Mouse (Mus musculus) heart, postnatal 25 days (tissue): Measurements from ENCODE around the gene Pi4ka. TPM values are rescaled to one million over a fixed set of nuclear protein-coding genes. Genes with fewer than 3 reads are reported as not detected.

Experiments
- DNase-seq: peaks from one replicate; pipeline ENCODE4 v3.0.0; 2022; ENCODE audit warnings: low spot score
- intact Hi-C: fragments of 180-260 bp; cut with DNase I; formaldehyde crosslinking; loops from one replicate; pipeline ENCODE4 v1.15.1; 2025
- total RNA-seq, 2 experiments: library from RNA; stranded (reverse); gene quantifications; 2 replicates each; pipeline ENCODE4 v1.2.3; 2021

The Pi4ka gene
- total RNA-seq, 2 experiments from 2014 or later = 53.2 to 56.3 TPM

DNA sequence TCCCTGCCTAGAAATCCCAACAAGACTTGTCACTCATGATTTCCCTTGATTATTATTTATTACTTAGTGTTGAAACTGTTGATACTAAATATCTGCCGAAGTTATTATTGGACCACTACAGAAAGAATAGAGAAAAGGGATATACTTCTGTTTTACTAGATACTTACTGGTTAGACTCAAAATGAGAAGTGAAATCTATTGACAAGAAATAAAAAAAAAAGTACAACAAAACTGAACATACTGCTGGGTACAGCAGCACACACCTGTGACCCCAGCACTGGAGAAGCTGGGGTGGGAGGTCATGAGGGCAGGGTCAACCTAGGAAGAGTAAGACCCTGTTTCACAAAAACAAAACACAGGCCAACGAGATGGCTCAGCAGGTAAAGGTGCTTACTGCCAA, 65.4 kb downstream of the Pi4ka start:
- intact Hi-C loops = no loop called here
- DNase-seq = no peak

DNA sequence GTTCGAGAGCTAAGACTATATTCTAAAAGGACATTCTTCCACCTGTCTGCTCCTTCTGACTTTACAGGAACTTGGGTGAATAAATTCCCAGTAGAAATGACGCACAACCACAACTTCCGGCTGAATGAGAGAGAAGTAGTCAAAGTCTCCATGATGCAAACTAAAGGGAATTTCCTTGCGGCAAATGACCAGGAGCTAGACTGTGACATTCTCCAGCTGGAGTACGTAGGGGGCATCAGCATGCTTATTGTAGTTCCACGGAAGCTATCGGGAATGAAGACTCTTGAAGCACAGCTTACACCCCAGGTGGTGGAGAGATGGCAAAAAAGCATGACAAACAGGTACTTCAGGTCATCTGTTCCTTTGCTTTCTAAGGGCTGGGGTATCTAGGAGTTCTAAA, 66.4 kb downstream of the Pi4ka start:
- no peak for DNase-seq
- intact Hi-C loops = no loop called here

DNA sequence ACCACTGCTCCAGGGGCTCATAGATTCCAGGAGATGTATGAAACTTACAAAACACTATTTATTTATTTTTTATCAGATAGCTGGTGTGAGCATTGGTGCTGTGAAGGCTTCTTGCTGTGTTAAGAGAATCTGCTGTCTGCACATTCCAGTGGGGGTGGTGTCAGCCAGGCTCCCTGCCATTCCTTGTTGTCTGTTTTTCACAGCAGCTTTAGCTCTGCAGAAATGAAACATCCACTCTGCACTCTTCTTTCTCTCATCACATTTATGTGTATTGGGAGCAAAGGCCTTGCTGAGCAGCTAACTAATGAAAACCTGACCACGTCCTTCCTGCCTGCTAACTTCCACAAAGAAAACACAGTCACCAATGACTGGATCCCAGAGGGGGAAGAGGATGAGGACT, 70.0 kb downstream of the Pi4ka start:
- no peak for DNase-seq
- intact Hi-C loops = no loop called here

DNA sequence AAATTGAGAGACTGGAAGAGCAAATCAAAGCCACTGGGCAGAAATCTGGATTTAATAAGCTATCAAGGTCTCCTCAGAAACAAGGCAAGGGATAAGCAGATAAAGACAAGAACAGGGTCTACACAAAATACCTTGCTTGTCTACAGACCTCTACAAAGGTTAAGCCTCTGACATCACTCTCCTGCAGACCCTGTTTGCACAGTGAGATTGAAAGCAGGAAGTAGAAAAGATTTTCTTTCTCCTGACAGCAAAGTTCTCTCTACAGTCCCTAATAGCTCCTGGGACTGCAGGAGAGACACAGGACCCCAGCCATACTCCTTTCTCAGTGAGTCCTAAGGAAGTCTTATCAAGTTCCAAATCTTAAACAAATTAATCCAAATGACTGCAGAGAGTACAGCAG, 71.5 kb downstream of the Pi4ka start:
- no peak for DNase-seq
- intact Hi-C loops = no loop called here

DNA sequence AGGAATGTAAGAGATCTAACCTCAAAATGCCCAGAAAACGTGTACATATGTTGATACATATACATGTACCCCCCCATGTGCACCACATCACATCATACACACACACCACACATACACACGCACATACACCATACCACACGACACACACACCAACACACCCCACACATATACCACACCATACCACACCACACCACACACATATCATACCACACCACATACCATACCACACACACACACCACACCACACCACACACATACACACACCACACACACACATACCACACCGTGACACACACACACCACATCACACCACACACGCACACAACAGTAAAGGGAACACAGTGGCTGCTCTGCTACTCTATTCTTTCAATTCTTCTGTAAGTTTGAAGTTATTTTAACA, 74.3 kb downstream of the Pi4ka start:
- intact Hi-C loops = no loop called here
- DNase-seq = no peak

DNA sequence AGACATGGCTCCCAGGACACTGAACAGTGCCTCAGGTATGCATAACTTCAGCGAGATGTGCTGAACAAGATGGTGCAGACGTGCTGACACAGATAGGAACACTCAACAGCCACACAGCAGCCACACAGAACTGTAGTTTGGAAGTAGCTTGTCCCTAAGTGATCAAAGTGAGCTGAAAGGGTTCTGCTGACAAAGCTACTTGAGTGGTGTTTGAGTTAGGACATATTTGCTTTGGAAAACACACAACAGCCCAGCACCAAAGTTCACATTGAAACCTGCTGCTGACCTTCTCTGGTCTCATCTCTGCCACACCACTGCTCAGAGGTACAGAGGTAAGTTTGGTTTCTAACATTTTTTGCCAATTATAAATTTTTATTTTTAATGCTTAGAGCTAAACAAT, 75.0 kb downstream of the Pi4ka start, which contains the start of gene Serpind1:
TSS of gene Serpind1 (plus strand) at position 256 of the 400 bp plus-strand sequence.
- DNase-seq = no peak
- intact Hi-C loops = no loop called here

DNA sequence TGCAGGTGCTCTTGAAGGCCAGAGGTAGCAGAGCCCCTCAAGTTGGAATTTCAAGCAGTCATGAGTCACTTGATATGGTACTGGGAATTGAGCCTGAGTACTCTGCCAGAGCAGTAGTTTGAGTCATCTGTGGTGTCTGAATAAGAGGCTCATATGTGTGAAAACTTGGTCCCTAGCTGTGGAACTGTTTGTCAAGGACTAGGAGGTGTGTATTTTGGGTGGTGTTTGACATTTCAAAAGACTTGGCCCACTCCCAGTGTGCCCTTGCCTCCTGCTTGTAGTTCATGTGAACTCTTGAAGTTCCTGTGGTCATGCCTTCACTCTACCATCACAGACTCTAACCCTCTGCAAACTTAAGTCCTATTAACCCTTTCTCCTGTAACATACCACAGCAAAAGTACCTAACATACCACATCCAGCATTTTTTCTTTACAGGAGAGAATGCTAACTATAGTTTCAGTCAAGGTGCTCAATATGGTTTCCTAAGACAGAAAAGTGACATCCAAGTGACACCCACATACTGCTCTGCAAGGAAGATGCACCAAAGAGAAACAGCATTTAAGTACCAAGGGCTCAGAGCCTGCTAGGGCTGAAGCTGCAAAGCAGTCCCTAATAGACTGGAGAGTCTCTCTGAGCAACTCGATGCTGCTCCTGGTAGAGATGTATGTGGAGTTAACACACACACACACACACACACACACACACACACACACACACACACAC, 76.1 kb downstream of the Pi4ka start:
- intact Hi-C loops = no loop called here
- DNase-seq = no peak

DNA sequence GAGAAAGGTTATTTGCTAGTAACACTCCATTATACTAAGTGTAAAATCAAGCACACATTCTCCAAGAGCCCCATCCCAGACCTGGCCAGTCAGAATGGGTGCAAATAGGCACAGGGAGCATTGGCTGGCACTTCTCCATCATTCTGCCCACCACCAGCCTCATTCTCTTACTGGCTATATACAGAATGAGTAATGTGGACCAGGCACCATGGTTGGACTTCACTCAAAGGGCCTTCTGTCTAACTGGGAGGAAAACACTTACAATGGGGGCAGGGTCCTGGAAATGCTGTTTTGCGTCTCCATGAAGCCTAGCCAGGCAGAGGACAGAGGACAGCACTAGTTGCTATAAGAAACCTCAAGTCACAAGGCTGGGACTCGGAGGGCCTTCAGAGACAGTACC, 80.0 kb downstream of the Pi4ka start:
- DNase-seq = no peak

DNA sequence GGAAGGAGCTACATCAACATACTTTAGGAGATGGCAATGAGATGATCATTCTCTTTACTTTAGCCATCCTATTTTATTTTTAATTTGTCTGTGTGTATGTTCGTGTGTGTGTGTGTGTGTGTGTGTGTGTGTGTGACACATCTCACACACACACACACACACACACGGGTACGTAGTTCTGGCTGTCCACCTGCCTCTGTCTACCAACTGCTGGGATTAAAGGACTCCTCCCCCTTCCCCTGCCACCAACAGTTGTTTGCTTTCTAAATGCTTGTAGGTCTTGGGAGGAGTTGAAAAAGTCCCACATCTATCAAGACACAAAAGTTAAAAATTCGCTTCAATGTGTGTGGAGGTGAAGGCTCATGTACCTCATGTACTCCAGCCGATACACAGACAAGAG, 81.4 kb downstream of the Pi4ka start:
- DNase-seq = no peak
- intact Hi-C loops = no loop called here

More for the DNA sequence above, 80.0 kb downstream of the Pi4ka start:
- intact Hi-C loops = no loop called here

DNA sequence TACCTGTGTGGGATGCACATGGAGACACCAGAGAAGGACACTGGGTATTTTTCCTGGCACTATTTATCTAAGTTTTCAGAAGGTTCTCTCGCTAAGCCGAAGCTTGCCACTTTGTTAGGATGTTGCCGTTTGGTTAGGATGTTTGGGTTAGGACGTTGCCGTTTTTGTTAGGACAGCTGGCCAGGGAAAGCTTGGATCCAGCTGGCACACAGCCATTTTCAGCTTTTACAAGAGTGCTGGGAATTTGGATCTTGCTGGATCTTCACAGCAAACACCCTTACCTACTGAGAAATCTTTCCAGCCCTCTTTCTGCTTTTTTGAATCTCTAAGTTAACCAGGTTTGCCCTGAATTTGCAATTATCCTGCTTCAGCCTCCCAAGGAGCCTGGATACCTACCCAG, 84.6 kb downstream of the Pi4ka start:
- DNase-seq = no peak
- intact Hi-C loops = no loop called here

DNA sequence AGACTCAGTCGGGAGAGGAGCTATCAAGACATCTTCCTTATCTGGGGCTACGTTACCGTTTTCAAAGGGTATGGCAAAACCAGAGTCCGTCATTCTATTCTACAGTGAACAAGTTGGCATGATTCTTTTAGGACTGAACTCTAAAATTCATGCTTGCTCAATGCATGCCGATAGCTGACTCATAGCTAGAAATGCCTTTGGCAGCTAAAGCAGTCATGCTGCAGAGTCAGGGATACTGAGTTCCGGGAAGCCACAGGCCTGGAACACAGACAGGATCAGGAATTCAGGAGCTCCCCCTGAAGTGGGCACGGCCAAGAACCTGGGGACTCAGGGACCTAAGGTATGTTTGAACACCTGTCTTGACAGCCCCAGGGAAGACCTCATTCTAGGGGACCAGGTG, 89.6 kb downstream of the Pi4ka start:
- DNase-seq = no peak
- intact Hi-C loops = no loop called here

DNA sequence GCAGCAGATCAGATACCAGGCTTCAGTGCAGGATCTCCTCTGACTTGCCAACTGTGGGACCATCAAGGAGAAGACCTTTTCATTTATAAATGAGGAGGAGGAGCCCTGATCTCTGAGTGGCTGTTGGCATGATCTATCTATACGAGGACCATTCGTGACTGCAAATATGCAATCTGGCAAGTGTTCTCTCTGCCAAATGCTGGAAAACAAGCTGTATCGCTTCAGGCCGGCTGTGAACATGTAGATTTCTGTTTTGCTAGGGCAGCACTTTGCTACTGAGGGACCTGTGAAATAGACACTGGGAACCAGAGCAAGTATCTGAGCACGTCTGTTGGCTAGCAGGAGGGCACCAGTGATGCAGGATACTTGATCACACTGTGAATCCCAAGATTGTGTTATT, 93.6 kb downstream of the Pi4ka start:
- no peak for DNase-seq
- intact Hi-C loops = no loop called here

DNA sequence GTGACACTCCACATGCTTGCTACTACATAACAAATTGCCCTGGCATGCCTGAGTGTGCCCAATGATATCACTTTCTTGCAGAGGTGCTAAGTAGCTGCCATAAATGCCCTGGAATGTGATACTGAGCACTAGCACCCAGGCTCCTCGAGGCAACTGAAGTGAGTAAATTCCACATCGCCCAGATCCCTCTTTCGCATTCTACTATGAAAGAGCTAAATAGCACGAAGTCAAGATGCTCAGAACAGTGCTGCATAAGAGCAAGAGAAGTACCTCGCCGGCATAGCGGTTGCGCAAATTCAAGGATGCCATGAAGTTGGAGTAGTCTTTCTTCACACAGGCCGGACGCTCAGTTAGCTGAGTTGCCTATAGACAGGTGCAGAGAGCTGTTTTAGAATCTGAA, 97.1 kb downstream of the Pi4ka start:
- intact Hi-C loops = no loop called here
- no peak for DNase-seq

DNA sequence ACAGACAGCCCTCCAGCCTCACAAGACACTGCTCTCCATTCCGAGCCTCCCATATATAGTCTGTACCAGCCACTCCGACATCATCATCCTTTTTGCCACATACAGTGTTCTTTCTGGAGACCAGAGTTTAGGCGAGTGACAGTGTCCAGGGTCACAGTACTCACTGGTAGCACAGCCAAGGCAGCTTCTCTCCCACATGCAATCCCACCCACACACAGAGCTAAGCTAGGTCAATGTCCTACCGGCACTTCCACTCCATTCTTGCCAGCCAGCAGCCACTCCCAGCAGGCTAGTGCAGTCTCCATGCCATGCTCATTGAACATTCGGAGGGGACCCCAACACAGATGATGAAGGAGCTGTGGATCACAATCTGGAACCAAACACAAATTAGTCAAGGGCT, 98.7 kb downstream of the Pi4ka start:
- intact Hi-C loops = no loop called here
- DNase-seq = no peak

DNA sequence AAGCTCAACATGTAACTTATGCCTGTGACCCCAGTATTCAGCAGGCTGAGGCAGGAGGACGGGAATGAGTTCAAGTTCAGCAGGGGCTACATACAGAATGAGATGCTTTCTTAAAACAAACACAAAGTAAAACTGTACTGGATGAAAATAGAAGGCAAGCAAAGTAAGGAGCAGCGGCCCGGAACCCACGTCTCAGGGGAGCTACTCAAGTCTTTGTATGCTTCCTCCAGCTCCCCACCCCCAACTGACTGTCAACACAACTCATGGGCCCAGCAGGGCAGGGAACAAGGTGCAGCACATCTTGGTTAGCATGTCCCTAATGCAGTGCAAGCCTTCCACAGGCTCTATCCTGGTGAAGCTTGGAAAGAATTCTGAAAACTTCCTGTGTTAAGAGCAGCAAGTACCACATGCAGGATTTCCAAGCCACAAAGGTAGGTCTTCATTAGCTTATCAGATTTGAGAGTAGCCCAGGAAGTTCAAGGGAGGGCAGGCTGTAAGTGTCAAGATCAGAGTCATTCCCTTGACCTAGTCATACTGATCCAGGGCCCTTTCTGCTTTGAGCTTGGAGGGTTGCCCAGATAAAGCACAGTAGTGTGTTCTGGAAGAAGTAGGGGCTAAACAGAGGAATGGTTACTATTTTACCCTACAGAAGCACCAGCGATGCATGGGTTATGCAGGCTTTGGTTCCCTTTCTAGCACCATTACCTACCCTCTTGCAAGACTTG, 102.4 kb downstream of the Pi4ka start:
- no peak for DNase-seq
- intact Hi-C loops = no loop called here

DNA sequence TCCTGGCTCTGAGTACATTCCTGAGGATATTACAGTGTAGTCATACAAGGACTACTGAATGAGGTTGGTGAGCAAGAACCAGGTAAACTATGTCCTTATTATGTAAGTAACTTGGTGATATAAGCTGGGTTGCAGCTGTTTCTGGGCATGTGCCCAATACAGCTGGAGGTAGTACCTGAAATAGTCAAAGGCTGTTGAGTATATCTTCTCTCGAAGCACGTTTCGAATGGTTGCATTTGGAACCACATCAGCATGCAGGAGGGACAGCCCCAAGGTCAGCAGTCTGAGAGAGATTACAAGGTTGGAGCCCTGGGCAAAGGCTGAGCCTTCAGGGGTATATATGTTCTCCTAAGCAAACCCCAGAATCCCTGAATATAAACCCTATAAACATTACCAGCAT, 105.3 kb downstream of the Pi4ka start:
- intact Hi-C loops = no loop called here
- DNase-seq = no peak

DNA sequence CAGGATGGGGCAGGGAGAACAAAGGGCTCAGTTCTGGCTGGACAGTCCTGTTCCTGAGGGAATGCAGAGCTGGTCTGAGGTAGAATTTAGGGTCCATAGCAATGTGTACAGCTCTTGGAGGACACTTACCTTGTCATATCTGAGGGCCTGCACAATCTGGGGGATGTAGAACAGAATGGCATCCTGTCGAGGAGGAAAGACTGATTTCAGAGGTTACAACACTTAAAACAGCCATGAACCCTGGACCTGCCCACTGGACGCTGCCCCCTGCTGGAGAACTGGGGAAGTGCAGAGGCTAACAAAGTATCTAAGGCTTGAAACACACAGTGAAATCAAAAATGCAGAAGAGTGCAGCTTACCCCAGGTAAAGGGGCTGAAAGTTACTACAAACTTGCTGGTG, 113.4 kb downstream of the Pi4ka start:
- intact Hi-C loops = no loop called here
- DNase-seq = no peak

DNA sequence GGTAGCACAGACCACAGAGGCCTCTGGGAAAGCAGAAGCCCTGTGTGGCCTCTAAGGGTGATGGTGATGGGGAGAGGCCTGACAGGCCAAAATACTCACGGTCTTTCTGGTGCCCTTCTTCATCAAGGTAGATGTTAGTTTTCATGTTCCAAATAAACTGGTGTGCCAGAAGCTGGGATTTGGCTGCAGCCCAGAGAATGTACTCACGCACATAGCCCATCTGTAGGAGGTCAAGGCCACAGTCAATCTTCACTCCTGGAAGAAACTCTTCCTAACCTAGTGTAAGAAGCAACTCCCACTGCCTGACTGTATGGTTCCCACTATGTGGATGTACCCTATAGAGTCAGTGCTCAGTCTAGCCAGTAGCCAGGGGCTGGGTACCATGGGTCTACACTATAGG, 115.1 kb downstream of the Pi4ka start:
- intact Hi-C loops = no loop called here
- no peak for DNase-seq

DNA sequence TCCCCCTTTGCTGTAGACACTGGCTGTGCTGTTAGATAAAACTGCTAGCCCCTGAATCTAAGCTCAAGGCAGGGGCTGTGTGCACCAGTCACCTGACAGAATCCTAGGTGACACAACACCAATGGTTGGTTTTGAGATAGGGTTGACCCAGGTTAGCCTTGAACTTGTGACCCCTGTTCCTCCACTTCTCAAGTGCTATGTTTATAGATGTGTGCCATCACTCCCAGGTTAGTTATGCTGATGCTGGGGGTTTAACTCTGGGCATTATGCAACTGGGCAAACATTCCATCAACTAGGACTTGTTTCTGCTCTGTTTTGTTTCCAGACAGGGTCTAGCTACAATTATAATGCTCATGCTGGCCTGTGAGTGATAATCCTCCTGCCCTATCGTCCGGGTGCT, 119.0 kb downstream of the Pi4ka start:
- no peak for DNase-seq
- intact Hi-C loops = no loop called here

DNA sequence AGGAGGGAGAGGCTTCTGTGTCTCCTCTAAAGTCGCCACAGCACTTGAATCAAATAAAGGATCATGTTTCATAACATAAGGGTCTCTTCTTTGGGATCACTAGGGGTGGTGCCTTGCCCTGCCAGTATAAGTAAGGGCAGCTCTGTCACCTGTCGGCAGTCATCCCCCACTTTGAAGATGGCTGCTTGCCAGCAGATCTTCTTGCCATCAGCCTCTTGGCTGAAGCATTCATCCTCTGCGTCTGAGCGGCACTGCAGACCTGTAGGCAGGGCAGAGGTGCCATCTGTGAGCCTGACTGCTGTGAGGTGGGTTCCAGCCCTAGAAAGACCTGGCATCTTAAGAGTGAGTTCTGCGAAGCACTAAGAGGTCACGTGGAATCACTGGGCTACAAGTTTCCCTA, 123.0 kb downstream of the Pi4ka start:
- intact Hi-C loops = no loop called here
- no peak for DNase-seq

DNA sequence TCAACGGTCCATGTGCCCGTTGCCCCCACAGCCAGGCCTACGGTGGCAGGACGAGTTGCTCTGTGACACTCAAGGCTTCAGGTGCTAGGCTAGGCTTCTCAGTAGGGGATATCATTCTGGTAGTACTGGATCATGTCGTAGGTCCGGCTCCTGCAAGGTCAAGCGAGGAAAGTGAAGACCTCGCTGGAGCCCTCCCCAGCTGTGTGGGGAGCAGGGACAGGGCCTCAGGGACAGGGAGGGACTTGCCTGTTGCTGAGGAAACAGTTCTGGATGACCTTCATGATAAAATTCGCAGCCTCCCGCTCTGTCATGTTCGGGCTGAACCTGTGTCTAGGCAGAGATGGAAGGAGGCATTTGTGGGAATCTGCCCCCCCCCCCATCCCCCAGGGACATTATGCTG, 125.6 kb downstream of the Pi4ka start:
- no peak for DNase-seq
- intact Hi-C loops = no loop called here
